Comparison of ENCODE assay signal across 8 mouse cellular contexts in genomic region chr17:29551019-29551418, GRCm38 (mm10). TPM values are rescaled to one million over a fixed set of nuclear protein-coding genes. Genes with fewer than 3 reads are reported as not detected.
DNase-seq lines count a peak whose midpoint lies in the region; ATAC-seq lines count a peak whose summit lies in the region.

No protein-coding gene starts in this region.

- H3K27ac ChIP-seq in kidney, embryonic 16.5 days (ENCODE audit: low read length) = peak overlapping the region; percentile 50; the same call in 1 of the 2 replicates
- H3K27ac ChIP-seq in embryonic facial prominence, embryonic 14.5 days (replicated peaks; ENCODE audit: low read depth, low read length) = no peak overlapping the region
- H3K27ac ChIP-seq in limb, embryonic 13.5 days = no peak overlapping the region
- H3K27ac ChIP-seq in stomach, embryonic 14.5 days (ENCODE audit: low read length) = no peak overlapping the region

- H3K9me3 ChIP-seq in kidney, embryonic 16.5 days (ENCODE audit: low read length) = no peaks in the 10 kb centered on the region
- H3K9me3 ChIP-seq in embryonic facial prominence, embryonic 14.5 days (ENCODE audit: control insufficient read depth, low read length) = no peaks in the 10 kb centered on the region
- no peaks in the 10 kb centered on the region for H3K9me3 ChIP-seq in limb, embryonic 13.5 days
- no peaks in the 10 kb centered on the region for H3K9me3 ChIP-seq in stomach, embryonic 14.5 days (ENCODE audit: control insufficient read depth, low read depth, low read length)

- H3K4me1 ChIP-seq in kidney, embryonic 16.5 days (ENCODE audit: insufficient read depth, low read length) = peaks cover 24% of the 10 kb centered on the region
- H3K4me1 ChIP-seq in embryonic facial prominence, embryonic 14.5 days (ENCODE audit: control insufficient read depth, insufficient read depth, low read length) = peaks cover 10% of the 10 kb centered on the region
- peaks cover 17% of the 10 kb centered on the region for H3K4me1 ChIP-seq in limb, embryonic 13.5 days
- peaks cover 9% of the 10 kb centered on the region; the same call in 1 of the 2 replicates for H3K4me1 ChIP-seq in stomach, embryonic 14.5 days (ENCODE audit: control insufficient read depth, insufficient read depth, low read length)

- H3K4me2 ChIP-seq in kidney, embryonic 16.5 days (replicated peaks; ENCODE audit: low read depth, low read length) = peak overlapping the region; percentile 96
- peak overlapping the region; percentile 89 for H3K4me2 ChIP-seq in embryonic facial prominence, embryonic 14.5 days (ENCODE audit: low read depth, low read length)
- peak overlapping the region; percentile 98 for H3K4me2 ChIP-seq in limb, embryonic 13.5 days (replicated peaks)
- peak overlapping the region; percentile 91 for H3K4me2 ChIP-seq in stomach, embryonic 14.5 days (replicated peaks; ENCODE audit: low read depth, low read length)

- intact Hi-C loops in gastrocnemius, postnatal 36 days (cut with DNase I) = no loop called here

- no peak for ATAC-seq in kidney, embryonic 16.5 days (ENCODE audit: low FRiP score, low TSS enrichment)
- no peak for ATAC-seq in embryonic facial prominence, embryonic 14.5 days (ENCODE audit: low read depth)
- ATAC-seq in limb, embryonic 13.5 days (ENCODE audit: low FRiP score, low read depth) = no peak
- no peak for ATAC-seq in stomach, embryonic 14.5 days (ENCODE audit: insufficient number of reproducible peaks, insufficient read depth, low FRiP score, low read depth)
- ATAC-seq in erythroid progenitor cell, adult 5-6 weeks (replicated peaks; ENCODE audit: low FRiP score, poor library complexity, severe bottlenecking) = no peak

- H3K9ac ChIP-seq in kidney, embryonic 16.5 days (replicated peaks; ENCODE audit: low read length) = no peak overlapping the region
- no peak overlapping the region for H3K9ac ChIP-seq in embryonic facial prominence, embryonic 14.5 days (ENCODE audit: low read depth, low read length)
- peak overlapping the region; percentile 95; the same call in 1 of the 2 replicates for H3K9ac ChIP-seq in limb, embryonic 13.5 days
- H3K9ac ChIP-seq in stomach, embryonic 14.5 days (replicated peaks; ENCODE audit: low read depth, low read length) = no peak overlapping the region

- peak overlapping the region; percentile 98; the same call in 1 of the 2 replicates for H3K4me3 ChIP-seq in kidney, embryonic 16.5 days (ENCODE audit: low read length)
- peak overlapping the region; percentile 91; the same call in 1 of the 2 replicates for H3K4me3 ChIP-seq in embryonic facial prominence, embryonic 14.5 days (ENCODE audit: low read depth, low read length)
- H3K4me3 ChIP-seq in limb, embryonic 13.5 days = peak overlapping the region; percentile 96
- no peak overlapping the region; the same call in 1 of the 2 replicates for H3K4me3 ChIP-seq in stomach, embryonic 14.5 days (ENCODE audit: low read depth, low read length)

- DNase-seq in kidney, adult 8-10 months = no peak
- DNase-seq in embryonic facial prominence, embryonic 14.5 days (ENCODE audit: low spot score) = no peak
- no peak for DNase-seq in gastrocnemius, postnatal 36 days
- no peak for DNase-seq in right cerebral cortex, postnatal 4 days

- no peaks in the 10 kb centered on the region for H3K27me3 ChIP-seq in kidney, embryonic 16.5 days (ENCODE audit: insufficient read depth, low read length)
- no peaks in the 10 kb centered on the region for H3K27me3 ChIP-seq in embryonic facial prominence, embryonic 14.5 days (replicated peaks; ENCODE audit: control insufficient read depth, insufficient read depth, low read length)
- no peaks in the 10 kb centered on the region for H3K27me3 ChIP-seq in limb, embryonic 13.5 days
- no peaks in the 10 kb centered on the region for H3K27me3 ChIP-seq in stomach, embryonic 14.5 days (ENCODE audit: control insufficient read depth, insufficient read depth, low read length)

- no peaks in the 10 kb centered on the region for H3K36me3 ChIP-seq in kidney, embryonic 16.5 days (ENCODE audit: insufficient read depth, low read length)
- H3K36me3 ChIP-seq in embryonic facial prominence, embryonic 14.5 days (ENCODE audit: control insufficient read depth, insufficient read depth, low read length) = no peaks in the 10 kb centered on the region
- no peaks in the 10 kb centered on the region for H3K36me3 ChIP-seq in limb, embryonic 13.5 days
- H3K36me3 ChIP-seq in stomach, embryonic 14.5 days (ENCODE audit: control insufficient read depth, insufficient read depth, low read length) = no peaks in the 10 kb centered on the region

- WGBS in kidney, embryonic 16.5 days = 30% methylated on average over 6 of the region's 6 CpGs
- 54% methylated on average over 6 of the region's 6 CpGs for WGBS in embryonic facial prominence, embryonic 14.5 days
- WGBS in limb, embryonic 13.5 days = 66% methylated on average over 6 of the region's 6 CpGs
- WGBS in stomach, embryonic 14.5 days = 46% methylated on average over 6 of the region's 6 CpGs

RNA-seq across cellular contexts. Expression of gene Tmem217, which starts 1.2 kb away (rescaled TPM):
- polyA plus RNA-seq in kidney, embryonic 16.5 days (2015; fragmentation: Nextera tagmentation; extraction: Ambion mirVana) = 0.79 and 0.89 TPM in 2 replicates
- 0.18 and 0.30 TPM in 2 replicates for polyA plus RNA-seq in embryonic facial prominence, embryonic 14.5 days (2014; fragmentation: Nextera tagmentation; extraction: Ambion mirVana)
- 1.2 and 1.7 TPM in 2 replicates for polyA plus RNA-seq in limb, embryonic 13.5 days (2015; fragmentation: Nextera tagmentation; extraction: Ambion mirVana)
- 0.62 and 0.65 TPM in 2 replicates for polyA plus RNA-seq in stomach, embryonic 14.5 days (2014; fragmentation: Nextera tagmentation; extraction: Ambion mirVana)
- not detected in 2 replicates for total RNA-seq in erythroid progenitor cell, adult 5-6 weeks (2015; ENCODE audit: low replicate concordance)
- not detected in 2 replicates for total RNA-seq in erythroid progenitor cell, adult 5-6 weeks (2017; ENCODE audit: low replicate concordance)
- total RNA-seq in gastrocnemius, postnatal 36 days (2021) = not detected

RNA-seq across cellular contexts. Expression of gene Tbc1d22b, which starts 1.4 kb away (rescaled TPM):
- 16.7 and 19.1 TPM in 2 replicates for polyA plus RNA-seq in kidney, embryonic 16.5 days (2015; fragmentation: Nextera tagmentation; extraction: Ambion mirVana)
- polyA plus RNA-seq in embryonic facial prominence, embryonic 14.5 days (2014; fragmentation: Nextera tagmentation; extraction: Ambion mirVana) = 12.3 and 12.6 TPM in 2 replicates
- 14.5 and 16.2 TPM in 2 replicates for polyA plus RNA-seq in limb, embryonic 13.5 days (2015; fragmentation: Nextera tagmentation; extraction: Ambion mirVana)
- polyA plus RNA-seq in stomach, embryonic 14.5 days (2014; fragmentation: Nextera tagmentation; extraction: Ambion mirVana) = 15.2 and 15.6 TPM in 2 replicates
- total RNA-seq in erythroid progenitor cell, adult 5-6 weeks (2015; ENCODE audit: low replicate concordance) = 1.3 and 4.3 TPM in 2 replicates
- 3.1 and 3.2 TPM in 2 replicates for total RNA-seq in erythroid progenitor cell, adult 5-6 weeks (2017; ENCODE audit: low replicate concordance)
- total RNA-seq in gastrocnemius, postnatal 36 days (2021) = 1 to 10 TPM; 7.3 to 9.1 TPM

RNA-seq across cellular contexts. Expression of gene Gm17657, which starts 1.6 kb away (rescaled TPM):
- not detected in 2 replicates for polyA plus RNA-seq in kidney, embryonic 16.5 days (2015; fragmentation: Nextera tagmentation; extraction: Ambion mirVana)
- polyA plus RNA-seq in embryonic facial prominence, embryonic 14.5 days (2014; fragmentation: Nextera tagmentation; extraction: Ambion mirVana) = not detected in 2 replicates
- not detected in 2 replicates for polyA plus RNA-seq in limb, embryonic 13.5 days (2015; fragmentation: Nextera tagmentation; extraction: Ambion mirVana)
- not detected in 2 replicates for polyA plus RNA-seq in stomach, embryonic 14.5 days (2014; fragmentation: Nextera tagmentation; extraction: Ambion mirVana)
- not detected in 2 replicates for total RNA-seq in erythroid progenitor cell, adult 5-6 weeks (2015; ENCODE audit: low replicate concordance)
- not detected in 2 replicates for total RNA-seq in erythroid progenitor cell, adult 5-6 weeks (2017; ENCODE audit: low replicate concordance)
- total RNA-seq in gastrocnemius, postnatal 36 days (2021) = not detected
